Mouse (Mus musculus): ENCODE data around the gene L3hypdh.

DNA sequence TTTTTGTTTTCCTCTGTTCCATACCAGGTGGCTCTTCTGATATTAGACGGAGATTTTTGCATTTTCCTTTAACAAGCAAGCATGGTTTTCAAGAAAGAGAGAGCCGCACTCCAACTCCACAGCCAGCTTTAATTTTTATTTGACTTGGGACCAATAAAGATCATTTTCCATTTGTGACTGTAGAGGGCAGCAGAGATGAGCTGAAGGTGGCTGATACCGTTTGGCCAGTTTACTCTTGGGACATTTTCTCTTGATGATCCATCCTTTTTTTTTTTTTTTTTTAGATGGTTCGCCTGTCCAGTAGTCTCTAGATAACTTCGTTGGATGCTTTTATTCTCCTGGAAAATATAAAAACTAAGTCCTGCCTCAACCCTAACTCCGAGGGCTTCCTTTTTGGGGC, 31.9 kb downstream of the L3hypdh start:
- TF ChIP-seq EP300 (IDR thresholded peaks at IDR 0.05; ENCODE audit: low read depth): no peak
- TF ChIP-seq CTCF (IDR thresholded peaks at IDR 0.05; ENCODE audit: low read depth): peak; percentile 47
